Mouse (Mus musculus): ENCODE measurements at regions not wholly inside any gene's neighbourhood (a gene's known extent, or its start where the extent isn't known, plus 50 kb on each side); places are given as distances from the start of the nearest gene placed in this dataset.
A peak's percentile ranks its signal among the peaks of the same experiment; 100 is the strongest.

GRCm38 (mm10) chr17:62412666-62413180 lies 468.4 kb downstream of the Efna5 start:
- ATAC-seq (ENCODE audit: insufficient number of reproducible peaks, insufficient read depth, low FRiP score, low read depth) = no peak
- 45% methylated on average over 12 of the region's 12 CpGs for WGBS
- Histone ChIP-seq H3K4me1 (ENCODE audit: control insufficient read depth in 2 of 2, insufficient read depth in 2 of 2, low read length in 2 of 2) (peaks cover 2 to 10% of the 10 kb centered on the region in 2 experiments; a peak in 3 of 4 replicates), H3K27me3 (ENCODE audit: control insufficient read depth, insufficient read depth, low read length) (no peaks in the 10 kb centered on the region), H3K4me2 (ENCODE audit: low read length) (no peak overlapping the region), H3K9ac (ENCODE audit: low read length) (no peak overlapping the region), H3K4me3 (ENCODE audit: control insufficient read depth in 1 of 2, insufficient read depth in 1 of 2, low read depth in 1 of 2, low read length in 2 of 2) (no peak overlapping the region), H3K36me3 (ENCODE audit: control insufficient read depth, insufficient read depth, low read length) (no peaks in the 10 kb centered on the region), H3K9me3 (ENCODE audit: control insufficient read depth, low read length) (0 out of 2 replicates have a peak, but pooled peaks cover 3% of the 10 kb centered on the region), H3K27ac (replicated peaks in 1 of 2; ENCODE audit: control insufficient read depth in 1 of 2, insufficient read depth in 1 of 2, low read depth in 2 of 2, low read length in 2 of 2) (0 out of 4 replicates have a peak overlapping the region, but pooled peaks of 1 of the 2 experiments have one; percentile 22)

DNA sequence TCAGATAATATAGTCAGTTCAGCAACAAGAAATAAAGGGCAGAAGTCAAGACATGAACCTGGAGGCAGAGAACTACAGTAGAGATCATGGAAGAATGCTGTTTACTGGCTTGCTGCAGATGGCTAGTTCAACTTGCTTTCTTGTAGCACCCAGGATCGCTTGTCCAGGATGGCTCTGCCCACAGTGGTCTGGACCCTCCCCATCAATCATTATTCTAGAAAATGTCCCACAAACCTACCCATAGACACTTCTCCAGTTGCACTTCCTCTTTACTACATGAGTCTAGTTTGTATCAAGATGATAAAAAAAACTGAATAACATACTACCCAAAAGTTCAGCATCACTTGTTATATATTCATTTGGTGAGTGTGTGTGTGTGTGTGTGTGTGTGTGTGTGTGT lies 477.4 kb downstream of the Efna5 start:
- Histone ChIP-seq H3K36me3 (ENCODE audit: control insufficient read depth, insufficient read depth, low read length) (no peaks in the 10 kb centered on the region), H3K27me3 (ENCODE audit: control insufficient read depth, insufficient read depth, low read length) (no peaks in the 10 kb centered on the region), H3K9ac (ENCODE audit: low read length) (no peak overlapping the region), H3K4me3 (ENCODE audit: control insufficient read depth in 1 of 2, insufficient read depth in 1 of 2, low read depth in 1 of 2, low read length in 2 of 2) (no peak overlapping the region), H3K4me2 (ENCODE audit: low read length) (no peak overlapping the region), H3K9me3 (ENCODE audit: control insufficient read depth, low read length) (no peaks in the 10 kb centered on the region), H3K27ac (replicated peaks in 1 of 2; ENCODE audit: control insufficient read depth in 1 of 2, insufficient read depth in 1 of 2, low read depth in 2 of 2, low read length in 2 of 2) (no peak overlapping the region), H3K4me1 (ENCODE audit: control insufficient read depth in 2 of 2, insufficient read depth in 2 of 2, low read length in 2 of 2) (no peaks in the 10 kb centered on the region)
- ATAC-seq (ENCODE audit: insufficient number of reproducible peaks, insufficient read depth, low FRiP score, low read depth) = no peak
- WGBS = 73% methylated on average over 1 of the region's 1 CpGs

GRCm38 (mm10) chr17:62393355-62394006 lies 487.6 kb downstream of the Efna5 start:
- H3K27ac ChIP-seq (replicated peaks in 1 of 2; ENCODE audit: control insufficient read depth in 1 of 2, insufficient read depth in 1 of 2, low read depth in 2 of 2, low read length in 2 of 2) = no peak overlapping the region
- H3K9ac ChIP-seq (ENCODE audit: low read length) = no peak overlapping the region
- no peak for ATAC-seq (ENCODE audit: insufficient number of reproducible peaks, insufficient read depth, low FRiP score, low read depth)
- no peak overlapping the region for H3K4me3 ChIP-seq (ENCODE audit: control insufficient read depth in 1 of 2, insufficient read depth in 1 of 2, low read depth in 1 of 2, low read length in 2 of 2)
- H3K4me2 ChIP-seq (ENCODE audit: low read length) = no peak overlapping the region
- H3K4me1 ChIP-seq (ENCODE audit: control insufficient read depth in 2 of 2, insufficient read depth in 2 of 2, low read length in 2 of 2) = no peaks in the 10 kb centered on the region
- no peaks in the 10 kb centered on the region for H3K27me3 ChIP-seq (ENCODE audit: control insufficient read depth, insufficient read depth, low read length)
- no peaks in the 10 kb centered on the region for H3K36me3 ChIP-seq (ENCODE audit: control insufficient read depth, insufficient read depth, low read length)
- no peaks in the 10 kb centered on the region for H3K9me3 ChIP-seq (ENCODE audit: control insufficient read depth, low read length)
- 88% methylated on average over 8 of the region's 8 CpGs for WGBS

- Histone ChIP-seq H3K36me3 (ENCODE audit: control insufficient read depth, insufficient read depth, low read length) (no peaks in the 10 kb centered on the region), H3K27ac (replicated peaks in 1 of 2; ENCODE audit: control insufficient read depth in 1 of 2, insufficient read depth in 1 of 2, low read depth in 2 of 2, low read length in 2 of 2) (no peak overlapping the region), H3K4me3 (ENCODE audit: control insufficient read depth in 1 of 2, insufficient read depth in 1 of 2, low read depth in 1 of 2, low read length in 2 of 2) (no peak overlapping the region), H3K27me3 (ENCODE audit: control insufficient read depth, insufficient read depth, low read length) (no peaks in the 10 kb centered on the region), H3K9me3 (ENCODE audit: control insufficient read depth, low read length) (no peaks in the 10 kb centered on the region), H3K4me1 (ENCODE audit: control insufficient read depth in 2 of 2, insufficient read depth in 2 of 2, low read length in 2 of 2) (no peaks in the 10 kb centered on the region), H3K9ac (ENCODE audit: low read length) (no peak overlapping the region), H3K4me2 (ENCODE audit: low read length) (no peak overlapping the region)
- WGBS = 72% methylated on average over 16 of the region's 16 CpGs
- ATAC-seq (ENCODE audit: insufficient number of reproducible peaks, insufficient read depth, low FRiP score, low read depth) = no peak
Measured at GRCm38 (mm10) chr17:62384053-62384452, 497.1 kb downstream of the Efna5 start.

GRCm38 (mm10) chr17:62378868-62379417 lies 502.2 kb downstream of the Efna5 start:
- no peak overlapping the region for H3K9ac ChIP-seq (ENCODE audit: low read length)
- H3K36me3 ChIP-seq (ENCODE audit: control insufficient read depth, insufficient read depth, low read length) = no peaks in the 10 kb centered on the region
- H3K4me2 ChIP-seq (ENCODE audit: low read length) = no peak overlapping the region
- no peaks in the 10 kb centered on the region for H3K27me3 ChIP-seq (ENCODE audit: control insufficient read depth, insufficient read depth, low read length)
- no peak for ATAC-seq (ENCODE audit: insufficient number of reproducible peaks, insufficient read depth, low FRiP score, low read depth)
- H3K9me3 ChIP-seq (ENCODE audit: control insufficient read depth, low read length) = no peaks in the 10 kb centered on the region
- WGBS = 72% methylated on average over 8 of the region's 8 CpGs
- no peaks in the 10 kb centered on the region for H3K4me1 ChIP-seq (ENCODE audit: control insufficient read depth in 2 of 2, insufficient read depth in 2 of 2, low read length in 2 of 2)
- H3K4me3 ChIP-seq (ENCODE audit: control insufficient read depth in 1 of 2, insufficient read depth in 1 of 2, low read depth in 1 of 2, low read length in 2 of 2) = no peak overlapping the region
- H3K27ac ChIP-seq (replicated peaks in 1 of 2; ENCODE audit: control insufficient read depth in 1 of 2, insufficient read depth in 1 of 2, low read depth in 2 of 2, low read length in 2 of 2) = no peak overlapping the region

DNA sequence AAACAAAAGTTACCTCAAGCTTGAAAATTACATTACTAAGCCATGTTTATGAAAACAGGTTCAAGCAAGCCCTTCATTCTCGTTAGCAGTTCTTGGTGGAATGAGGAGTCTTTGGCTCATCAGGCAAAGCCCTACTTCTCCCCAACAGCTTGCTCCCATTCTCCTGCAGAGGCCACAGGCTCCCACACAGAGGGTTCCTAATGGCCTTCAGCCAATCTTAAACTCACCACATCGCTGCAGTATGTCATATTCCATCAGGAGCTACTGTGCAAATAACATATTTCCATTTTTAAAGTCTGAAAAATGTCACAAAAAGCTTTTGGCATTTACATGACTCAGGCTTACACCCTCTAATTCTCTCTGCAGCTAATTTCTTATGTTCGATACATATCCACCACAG lies 512.0 kb downstream of the Efna5 start:
- H3K36me3 ChIP-seq (ENCODE audit: control insufficient read depth, insufficient read depth, low read length) = no peaks in the 10 kb centered on the region
- no peak for ATAC-seq (ENCODE audit: insufficient number of reproducible peaks, insufficient read depth, low FRiP score, low read depth)
- H3K4me2 ChIP-seq (ENCODE audit: low read length) = no peak overlapping the region
- H3K9me3 ChIP-seq (ENCODE audit: control insufficient read depth, low read length) = no peaks in the 10 kb centered on the region
- H3K27me3 ChIP-seq (ENCODE audit: control insufficient read depth, insufficient read depth, low read length) = peaks cover 7% of the 10 kb centered on the region; the same call in 1 of the 2 replicates
- H3K27ac ChIP-seq (replicated peaks in 1 of 2; ENCODE audit: control insufficient read depth in 1 of 2, insufficient read depth in 1 of 2, low read depth in 2 of 2, low read length in 2 of 2) = no peak overlapping the region
- H3K4me1 ChIP-seq (ENCODE audit: control insufficient read depth in 2 of 2, insufficient read depth in 2 of 2, low read length in 2 of 2) = peaks cover 0 to 3% of the 10 kb centered on the region in 2 experiments; a peak in 2 of 4 replicates
- H3K4me3 ChIP-seq (ENCODE audit: control insufficient read depth in 1 of 2, insufficient read depth in 1 of 2, low read depth in 1 of 2, low read length in 2 of 2) = no peak overlapping the region
- 76% methylated on average over 3 of the region's 3 CpGs for WGBS
- H3K9ac ChIP-seq (ENCODE audit: low read length) = no peak overlapping the region

GRCm38 (mm10) chr17:62367937-62368336 lies 513.2 kb downstream of the Efna5 start:
- H3K9me3 ChIP-seq (ENCODE audit: control insufficient read depth, low read length) = no peaks in the 10 kb centered on the region
- H3K27ac ChIP-seq (replicated peaks in 1 of 2; ENCODE audit: control insufficient read depth in 1 of 2, insufficient read depth in 1 of 2, low read depth in 2 of 2, low read length in 2 of 2) = no peak overlapping the region
- H3K4me1 ChIP-seq (ENCODE audit: control insufficient read depth in 2 of 2, insufficient read depth in 2 of 2, low read length in 2 of 2) = peaks cover 0 to 3% of the 10 kb centered on the region in 2 experiments; a peak in 2 of 4 replicates
- H3K9ac ChIP-seq (ENCODE audit: low read length) = no peak overlapping the region
- peaks cover 7% of the 10 kb centered on the region; the same call in 1 of the 2 replicates for H3K27me3 ChIP-seq (ENCODE audit: control insufficient read depth, insufficient read depth, low read length)
- no peak overlapping the region for H3K4me3 ChIP-seq (ENCODE audit: control insufficient read depth in 1 of 2, insufficient read depth in 1 of 2, low read depth in 1 of 2, low read length in 2 of 2)
- no peak for ATAC-seq (ENCODE audit: insufficient number of reproducible peaks, insufficient read depth, low FRiP score, low read depth)
- WGBS = 8% methylated on average over 4 of the region's 4 CpGs
- no peaks in the 10 kb centered on the region for H3K36me3 ChIP-seq (ENCODE audit: control insufficient read depth, insufficient read depth, low read length)
- peak overlapping the region; percentile 23; the same call in 1 of the 2 replicates for H3K4me2 ChIP-seq (ENCODE audit: low read length)

Measured in heart, embryonic 14.5 days (tissue).